Mouse (Mus musculus) Patski (cell line): ENCODE measurements around the gene Themis2. TPM values are rescaled to one million over a fixed set of nuclear protein-coding genes. Genes with fewer than 3 reads are reported as not detected.
A peak's percentile ranks its signal among the peaks of the same experiment; 100 is the strongest.
"Not testable (repeated sequence)": the region's sequence is repeated elsewhere in the genome, so short reads cannot be mapped to it uniquely, and the experiment has no call there.

Experiments
- ATAC-seq: fragments of 100-300 bp; one replicate; pipeline ENCODE4 v1.8.0; 2021
- CTCF ChIA-PET: fragments of 350-600 bp; sonication (Branson Sonifier 250); formaldehyde crosslinking; loops from one replicate; lab custom pipeline; 2022; ENCODE audit warnings: inconsistent platforms; lab: Charles Lee
- POLR2A ChIA-PET: fragments of 350-600 bp; sonication (Branson Sonifier 250); formaldehyde crosslinking; loops from one replicate; lab custom pipeline; 2022; ENCODE audit warnings: antibody characterized with exemption, inconsistent platforms; lab: Charles Lee
- DNase-seq: peaks from one replicate; pipeline ENCODE4 v3.0.0-alpha.2; 2011; ENCODE audit warnings: low read depth, low spot score
- H3K27me3 ChIP-seq: fragments of 371-371 bp; one replicate; pipeline ENCODE4 v1.5.1; 2021
- CTCF ChIP-seq: fragments of 100-300 bp; IDR thresholded peaks from one replicate; pipeline ENCODE4 v1.5.1; 2021
- in situ Hi-C: fragments of 300-500 bp; cut with MboI; formaldehyde crosslinking; loops from 3 replicates; pipeline ENCODE4 v1.11.1; 2018; ENCODE audit warnings: low pct_unique_long_range_greater_than_20kb, mixed read lengths
- polyA plus RNA-seq: library from polyadenylated mRNA; unstranded; gene quantifications from one replicate; pipeline ENCODE4 v1.2.3, GENCODE M21; 2021

Gene Themis2
- polyA plus RNA-seq, 1 experiment from 2014 or later = not detected

DNA sequence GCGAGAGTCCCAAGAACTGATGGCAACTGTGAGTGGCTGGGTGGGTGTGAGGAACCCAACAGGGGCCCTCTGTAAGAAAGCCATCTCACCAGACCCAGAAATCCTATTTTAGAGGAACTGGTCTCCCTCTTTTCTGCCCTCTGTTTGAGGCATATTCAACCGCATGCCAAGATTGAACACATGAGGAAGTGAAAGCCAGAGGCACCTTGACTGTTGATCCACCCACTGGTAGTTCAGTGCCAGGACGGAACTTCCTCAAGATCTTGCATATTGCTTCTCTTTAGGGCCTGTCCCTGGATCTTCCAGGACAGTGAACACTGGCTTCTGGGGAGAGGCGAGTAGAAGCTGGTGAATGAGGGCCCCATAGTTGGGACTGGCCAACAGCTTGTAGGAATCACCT, 15.9 kb downstream of the Themis2 start:
- ChIA-PET POLR2A (no interaction called here), CTCF (interaction anchor here (0.9 kb wide), 1 partner anchor 8 kb away, joined by 3 read pairs; no protein-coding TSS in a partner anchor)
- in situ Hi-C loops = no loop called here
- TF ChIP-seq CTCF = no peak
- no peaks in the 10 kb centered on the region for H3K27me3 ChIP-seq
- DNase-seq (no peak), ATAC-seq (no peak)

GRCm38 (mm10) chr4:132778562-132779201, 17.5 kb downstream of the Themis2 start:
- no peaks in the 10 kb centered on the region for H3K27me3 ChIP-seq
- ChIA-PET CTCF (interaction anchor here (1.2 to 5.4 kb wide), 2 partner anchors 21 to 45 kb away, joined by 4 to 33 read pairs; partner anchors contain the start of gene Smpdl3b), POLR2A (no interaction called here)
- DNase-seq (no peak), ATAC-seq (no peak)
- TF ChIP-seq CTCF = no peak
- in situ Hi-C loops = loop anchor here (5.0 kb wide), 2 partner anchors 44 to 154 kb away; no protein-coding TSS in a partner anchor

DNA sequence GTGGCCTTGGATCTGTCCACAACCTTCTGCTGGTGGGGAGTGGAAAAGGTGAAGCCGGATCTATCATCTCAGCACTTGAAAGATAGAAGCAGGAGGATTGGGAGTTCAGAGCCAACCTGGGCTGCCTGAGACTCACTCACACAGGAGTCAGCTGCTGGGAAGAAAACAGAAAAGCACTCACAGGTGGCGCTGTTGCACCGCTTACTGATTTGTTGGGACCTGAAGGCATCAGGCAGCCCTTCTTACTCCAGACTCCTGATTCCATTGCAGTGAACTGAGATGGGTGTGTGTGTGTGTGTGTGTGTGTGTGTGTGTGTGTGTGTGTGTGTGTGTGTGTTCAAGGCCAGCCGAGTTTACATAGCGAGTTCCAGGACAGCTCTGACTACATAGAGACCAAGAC, 19.4 kb downstream of the Themis2 start:
- CTCF ChIA-PET = interaction anchor here (1.1 to 5.4 kb wide), 7 partner anchors 11 to 64 kb away, joined by 3 to 33 read pairs (median 4); no protein-coding TSS in a partner anchor
- POLR2A ChIA-PET = interaction anchor here (0.6 to 1.3 kb wide), 2 partner anchors 29 to 48 kb away, joined by 3 to 5 read pairs; no protein-coding TSS in a partner anchor
- ATAC-seq (no peak), DNase-seq (no peak)
- in situ Hi-C loops = loop anchor here (5.0 kb wide), 2 partner anchors 46 to 156 kb away; no protein-coding TSS in a partner anchor
- no peaks in the 10 kb centered on the region for H3K27me3 ChIP-seq
- TF ChIP-seq CTCF = peak; percentile 61

DNA sequence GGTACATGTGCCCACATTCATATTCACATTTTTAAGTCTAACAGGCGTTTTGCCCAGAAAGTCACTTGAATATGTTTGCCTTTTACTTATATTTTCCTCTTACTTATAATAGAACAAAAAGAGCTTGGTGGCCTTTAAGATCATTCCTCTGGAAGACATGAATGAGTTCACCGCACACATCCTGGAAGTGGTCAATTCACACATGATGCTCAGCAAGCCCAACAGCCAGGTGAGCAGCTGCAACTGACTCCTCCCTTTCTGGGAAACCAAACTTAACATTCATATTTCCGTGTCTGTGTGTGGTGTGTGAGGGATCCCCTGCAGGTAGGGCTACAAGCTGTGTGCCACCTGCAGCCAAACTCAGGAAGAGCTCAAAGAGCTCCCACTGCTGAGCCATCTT, 21.3 kb downstream of the Themis2 start:
- ATAC-seq (no peak), DNase-seq (no peak)
- no peaks in the 10 kb centered on the region for H3K27me3 ChIP-seq
- in situ Hi-C loops = loop anchor here (5.0 kb wide), 2 partner anchors 47 to 157 kb away; no protein-coding TSS in a partner anchor
- POLR2A ChIA-PET = no interaction called here
- no peak for TF ChIP-seq CTCF
- CTCF ChIA-PET = interaction anchor here (5.4 kb wide), 1 partner anchor 49 kb away, joined by 33 read pairs; no protein-coding TSS in a partner anchor

- TF ChIP-seq CTCF = no peak
- POLR2A ChIA-PET = no interaction called here
- CTCF ChIA-PET = interaction anchor here (1.2 to 1.3 kb wide), 2 partner anchors 9 to 53 kb away, joined by 3 read pairs; no protein-coding TSS in a partner anchor
- no peak for DNase-seq
- in situ Hi-C loops = no loop called here
- no peaks in the 10 kb centered on the region for H3K27me3 ChIP-seq
- no peak for ATAC-seq
These were observed 24.4 kb downstream of the Themis2 start for GRCm38 (mm10) chr4:132771776-132772175.

DNA sequence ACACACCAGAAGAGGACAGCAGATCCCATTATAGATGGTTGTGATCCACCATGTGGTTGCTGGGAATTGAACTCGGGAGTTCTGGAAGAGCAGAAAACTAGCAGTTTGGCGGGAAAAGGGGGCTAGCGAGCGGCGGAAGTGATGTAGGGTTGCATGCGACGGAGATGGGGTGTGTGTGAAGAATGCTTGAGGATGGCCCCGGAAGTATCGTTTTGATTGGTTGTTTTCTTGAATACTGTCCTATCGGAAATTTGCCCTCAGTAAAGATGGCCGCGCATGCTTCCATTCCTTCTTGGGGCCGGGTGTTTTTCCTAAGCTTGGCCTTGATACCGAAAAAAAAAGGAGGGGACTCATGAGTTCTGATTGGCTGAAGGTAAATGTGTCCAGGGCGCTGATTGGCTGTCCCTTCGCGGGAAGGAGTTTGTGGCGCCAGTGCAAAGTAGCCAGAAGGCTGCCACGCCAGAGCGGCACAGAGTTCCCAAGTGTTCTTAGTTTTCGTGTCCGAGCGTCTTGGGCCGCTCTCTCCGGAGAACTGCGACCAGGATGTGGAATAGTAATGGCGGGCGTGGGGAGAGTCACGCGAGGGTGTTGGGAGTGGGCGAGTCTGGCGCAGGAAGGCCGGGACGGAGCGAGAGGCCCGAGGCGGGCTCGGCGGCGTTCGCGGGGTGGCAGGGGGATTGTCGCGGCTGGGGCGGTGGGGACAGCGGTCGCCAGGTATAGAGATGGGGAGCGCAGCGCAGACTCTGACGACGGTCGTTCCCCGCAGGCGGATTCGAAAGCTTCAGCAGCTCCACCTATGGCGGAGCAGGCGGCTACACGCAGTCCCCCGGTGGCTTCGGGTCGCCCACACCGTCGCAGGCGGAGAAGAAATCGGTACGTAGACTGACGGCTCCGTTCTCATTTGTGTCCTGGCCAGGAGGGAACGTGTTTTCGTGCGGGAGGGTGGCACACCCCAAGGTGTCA, 28.0 kb downstream of the Themis2 start, which contains the start of gene Rpa2:
Rpa2 (plus strand) TSS at position 419 of the 963 bp plus-strand sequence.
- no peaks in the 10 kb centered on the region for H3K27me3 ChIP-seq
- ChIA-PET CTCF (interaction anchor here (1.9 kb wide), 1 partner anchor 11 kb away, joined by 7 read pairs; the partner anchor contains the start of gene Smpdl3b), POLR2A (interaction anchor here (0.5 to 0.8 kb wide), 2 partner anchors 9 to 36 kb away, joined by 3 read pairs; no protein-coding TSS in a partner anchor)
- in situ Hi-C loops = no loop called here
- DNase-seq (peak; percentile 99), ATAC-seq (peak; percentile 74)
- TF ChIP-seq CTCF = no peak

- ATAC-seq, H3K27me3 ChIP-seq, DNase-seq, in situ Hi-C loops, POLR2A ChIA-PET: not testable (repeated sequence)
- CTCF ChIA-PET = interaction anchor here (0.9 kb wide), 1 partner anchor 39 kb away, joined by 3 read pairs; no protein-coding TSS in a partner anchor
- TF ChIP-seq CTCF = peak; percentile 11
These were observed 33.1 kb downstream of the Themis2 start for GRCm38 (mm10) chr4:132763125-132763524.

DNA sequence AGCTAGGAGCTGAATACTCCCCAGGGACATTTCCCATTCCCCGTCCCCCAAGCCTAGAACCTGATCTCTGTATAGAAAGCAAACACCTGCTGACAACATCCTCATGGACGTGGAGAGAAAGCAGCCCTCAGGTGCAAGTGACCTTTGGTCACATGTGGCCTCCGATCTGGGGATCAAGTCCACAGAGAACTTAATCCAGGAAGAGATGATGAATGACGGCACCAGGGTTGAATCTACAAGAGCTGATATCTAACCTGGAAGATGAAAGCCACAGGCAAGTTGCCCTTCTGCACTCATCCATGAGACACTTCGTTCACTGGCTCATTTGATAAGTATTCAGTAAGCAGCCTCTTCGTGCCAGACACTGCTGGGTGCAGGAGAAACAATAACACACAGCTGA, 33.6 kb downstream of the Themis2 start:
- DNase-seq = no peak
- ATAC-seq = no peak
- H3K27me3 ChIP-seq = no peaks in the 10 kb centered on the region
- ChIA-PET POLR2A (no interaction called here), CTCF (interaction anchor here (0.9 kb wide), 1 partner anchor 39 kb away, joined by 3 read pairs; no protein-coding TSS in a partner anchor)
- TF ChIP-seq CTCF = no peak
- in situ Hi-C loops = no loop called here

- H3K27me3 ChIP-seq = no peaks in the 10 kb centered on the region
- CTCF ChIA-PET = no interaction called here
- ATAC-seq (no peak), DNase-seq (no peak)
- in situ Hi-C loops = no loop called here
- POLR2A ChIA-PET = no interaction called here
- no peak for TF ChIP-seq CTCF
These were observed 35.9 kb downstream of the Themis2 start for GRCm38 (mm10) chr4:132760296-132760695.
